Mouse (Mus musculus) bone marrow, adult 2 months (tissue): Measurements from ENCODE around the gene Gm29666. TPM values are rescaled to one million over a fixed set of nuclear protein-coding genes. Genes with fewer than 3 reads are reported as not detected.

Source experiments
- H3K27ac ChIP-seq: fragments of 200-500 bp; 2 replicates; pipeline ENCODE4 v1.5.1; 2012; ENCODE audit warnings: low read depth, mild to moderate bottlenecking, control low read depth, inconsistent platforms, low read length; ENCODE audit not compliant: control insufficient read depth, poor library complexity, insufficient read depth
- H3K4me1 ChIP-seq: fragments of 200-500 bp; 2 replicates; pipeline ENCODE4 v1.6.1; 2011; ENCODE audit warnings: low read length; ENCODE audit not compliant: control insufficient read depth, insufficient read depth
- H3K4me3 ChIP-seq: fragments of 200-500 bp; replicated peaks from 2 replicates; pipeline ENCODE3; 2011; ENCODE audit warnings: mild to moderate bottlenecking, low read depth, low read length, control low read depth; ENCODE audit not compliant: control insufficient read depth
- CTCF ChIP-seq: fragments of 200-500 bp; IDR thresholded peaks from 2 replicates; pipeline ENCODE4 v1.5.1; 2011; ENCODE audit warnings: low read length, control low read depth; ENCODE audit not compliant: control insufficient read depth, insufficient read depth
- POLR2A ChIP-seq: fragments of 200-500 bp; IDR thresholded peaks from 2 replicates; pipeline ENCODE4 v1.6.1; 2011; ENCODE audit warnings: low read depth, mild to moderate bottlenecking, control low read depth, low read length, borderline replicate concordance; ENCODE audit not compliant: control insufficient read depth
- WGBS: fragments of 180-500 bp; shearing (Covaris S2); methylation state at CpG from one replicate; pipeline ENCODE4 v1.1.7; 2018; 5-methylcytosine and 5-hydroxymethylcytosine counted together
- polyA plus RNA-seq: library from polyadenylated mRNA; stranded (reverse); fragments of >200 nt; gene quantifications from 2 replicates; pipeline ENCODE4 v1.2.4, GENCODE M21; 2011; ENCODE audit warnings: low replicate concordance; ENCODE audit not compliant: missing spikeins, insufficient read depth, insufficient read length

The Gm29666 gene
- polyA plus RNA-seq, 1 experiment = 1.0 TPM

GRCm38 (mm10) chr15:84953259-84953658, 33.4 kb upstream of the Gm29666 start:
- no peaks in the 10 kb centered on the region for H3K4me1 ChIP-seq
- WGBS = 88% methylated on average over 11 of the region's 11 CpGs
- TF ChIP-seq CTCF = no peak
- no peak for TF ChIP-seq POLR2A
- no peak overlapping the region for H3K27ac ChIP-seq
- no peak overlapping the region for H3K4me3 ChIP-seq

GRCm38 (mm10) chr15:84950053-84950452, 30.2 kb upstream of the Gm29666 start:
- Histone ChIP-seq H3K4me3 (no peak overlapping the region), H3K4me1 (no peaks in the 10 kb centered on the region), H3K27ac (no peak overlapping the region)
- no peak for TF ChIP-seq CTCF
- no peak for TF ChIP-seq POLR2A
- WGBS = 81% methylated on average over 4 of the region's 4 CpGs

- no peak for TF ChIP-seq POLR2A
- TF ChIP-seq CTCF = no peak
- 90% methylated on average over 14 of the region's 14 CpGs for WGBS
- H3K27ac ChIP-seq = no peak overlapping the region
- no peaks in the 10 kb centered on the region for H3K4me1 ChIP-seq
- no peak overlapping the region for H3K4me3 ChIP-seq
These were observed 29.2 kb upstream of the Gm29666 start for GRCm38 (mm10) chr15:84948990-84949389.

- no peak overlapping the region for H3K4me3 ChIP-seq
- TF ChIP-seq CTCF (no peak), POLR2A (no peak)
- H3K4me1 ChIP-seq = no peaks in the 10 kb centered on the region
- H3K27ac ChIP-seq = no peak overlapping the region
- 92% methylated on average over 5 of the region's 5 CpGs for WGBS
These were observed 24.5 kb upstream of the Gm29666 start for GRCm38 (mm10) chr15:84944319-84944718.

- Histone ChIP-seq H3K4me3 (no peak overlapping the region), H3K4me1 (no peaks in the 10 kb centered on the region), H3K27ac (no peak overlapping the region)
- no peak for TF ChIP-seq POLR2A
- WGBS = 85% methylated on average over 11 of the region's 11 CpGs
These were observed 22.9 kb upstream of the Gm29666 start for GRCm38 (mm10) chr15:84942647-84943285.

GRCm38 (mm10) chr15:84940102-84940501, 20.3 kb upstream of the Gm29666 start:
- 71% methylated on average over 12 of the region's 12 CpGs for WGBS

GRCm38 (mm10) chr15:84934901-84935300, 15.1 kb upstream of the Gm29666 start:
- TF ChIP-seq CTCF (no peak), POLR2A (no peak)
- Histone ChIP-seq H3K4me1 (no peaks in the 10 kb centered on the region), H3K27ac (no peak overlapping the region), H3K4me3 (no peak overlapping the region)
- WGBS = 95% methylated on average over 16 of the region's 16 CpGs

More at GRCm38 (mm10) chr15:84940102-84940501, 20.3 kb upstream of the Gm29666 start:
- no peak overlapping the region for H3K4me3 ChIP-seq
- H3K4me1 ChIP-seq = no peaks in the 10 kb centered on the region
- H3K27ac ChIP-seq = no peak overlapping the region
- TF ChIP-seq POLR2A = no peak
- no peak for TF ChIP-seq CTCF

- Histone ChIP-seq H3K27ac (no peak overlapping the region), H3K4me3 (no peak overlapping the region), H3K4me1 (no peaks in the 10 kb centered on the region)
- TF ChIP-seq CTCF = no peak
- TF ChIP-seq POLR2A = no peak
- WGBS = 84% methylated on average over 5 of the region's 5 CpGs
These were observed 12.5 kb upstream of the Gm29666 start for GRCm38 (mm10) chr15:84932351-84932750.

- no peak for TF ChIP-seq POLR2A
- 0 out of 2 replicates have a peak, but pooled peaks have one; percentile 29 for TF ChIP-seq CTCF
- no peak overlapping the region for H3K27ac ChIP-seq
- no peak overlapping the region for H3K4me3 ChIP-seq
These were observed 5.7 kb upstream of the Gm29666 start for GRCm38 (mm10) chr15:84925495-84926018.

More at GRCm38 (mm10) chr15:84925495-84926018, 5.7 kb upstream of the Gm29666 start:
- WGBS = 65% methylated on average over 1 of the region's 1 CpGs
- H3K4me1 ChIP-seq = no peaks in the 10 kb centered on the region; the same call in 1 of the 2 replicates
